Mouse (Mus musculus): Measurements from ENCODE around the gene Slc36a4.

- TF ChIP-seq CTCF (conservative IDR thresholded peaks at IDR 0.05; ENCODE audit: insufficient read depth, insufficient read length, low read depth, low read length), result no peak
- no peak for TF ChIP-seq POLR2A (IDR thresholded peaks at IDR 0.05; ENCODE audit: low read depth, low read length)
These were observed 56.8 kb downstream of the Slc36a4 start for GRCm38 (mm10) chr9:15766379-15766778.

Data from kidney, adult 2 months (tissue).